Mouse (Mus musculus): ENCODE measurements around the gene Socs4. TPM values are rescaled to one million over a fixed set of nuclear protein-coding genes. Genes with fewer than 3 reads are reported as not detected.

Socs4 gene
- polyA plus RNA-seq, 1 experiment from 2014 or later, result 5.7 TPM

- H3K4me1 ChIP-seq (ENCODE audit: control insufficient read depth, insufficient read depth, low read length), result no peaks in the 10 kb centered on the region
Measured at GRCm38 (mm10) chr14:47340231-47340925, 63.6 kb downstream of the Socs4 start.

GRCm38 (mm10) chr14:47341811-47342291, 65.1 kb downstream of the Socs4 start:
- H3K9ac ChIP-seq (ENCODE audit: low read depth, low read length), result no peak overlapping the region
- H3K27me3 ChIP-seq (ENCODE audit: control insufficient read depth, insufficient read depth, low read length), result no peaks in the 10 kb centered on the region
- no peaks in the 10 kb centered on the region for H3K36me3 ChIP-seq (ENCODE audit: control insufficient read depth, insufficient read depth, low read length)
- H3K4me3 ChIP-seq (ENCODE audit: low read length), result no peak overlapping the region
- ATAC-seq (ENCODE audit: low FRiP score, low TSS enrichment), result no peak
- 81% methylated on average over 4 of the region's 4 CpGs for WGBS
- H3K4me1 ChIP-seq (ENCODE audit: control insufficient read depth, insufficient read depth, low read length), result no peaks in the 10 kb centered on the region
- no peak overlapping the region for H3K27ac ChIP-seq (ENCODE audit: low read depth, low read length)
- no peaks in the 10 kb centered on the region for H3K9me3 ChIP-seq (ENCODE audit: control insufficient read depth, low read length)
- H3K4me2 ChIP-seq (replicated peaks; ENCODE audit: low read depth, low read length), result no peak overlapping the region

More at GRCm38 (mm10) chr14:47340231-47340925, 63.6 kb downstream of the Socs4 start:
- Histone ChIP-seq H3K36me3 (ENCODE audit: control insufficient read depth, insufficient read depth, low read length) (no peaks in the 10 kb centered on the region), H3K9ac (ENCODE audit: low read depth, low read length) (no peak overlapping the region), H3K27me3 (ENCODE audit: control insufficient read depth, insufficient read depth, low read length) (no peaks in the 10 kb centered on the region), H3K4me3 (ENCODE audit: low read length) (no peak overlapping the region), H3K27ac (ENCODE audit: low read depth, low read length) (no peak overlapping the region), H3K4me2 (replicated peaks; ENCODE audit: low read depth, low read length) (no peak overlapping the region), H3K9me3 (ENCODE audit: control insufficient read depth, low read length) (no peaks in the 10 kb centered on the region)
- 89% methylated on average over 10 of the region's 10 CpGs for WGBS
- no peak for ATAC-seq (ENCODE audit: low FRiP score, low TSS enrichment)

Other genes starting within 250 kb of the Socs4 start
- 1.4 and 2.2 TPM in 2 replicates for gene Gch1, start 87.5 kb upstream of the Socs4 start, polyA plus RNA-seq (2014; fragmentation: Nextera tagmentation; extraction: Ambion mirVana)
- gene Wdhd1, start 74 bp upstream of the Socs4 start, polyA plus RNA-seq (2014; fragmentation: Nextera tagmentation; extraction: Ambion mirVana), result 26.0 and 44.3 TPM in 2 replicates
- 57.5 and 104 TPM in 2 replicates for gene Mapk1ip1l, start 21.3 kb downstream of the Socs4 start, polyA plus RNA-seq (2014; fragmentation: Nextera tagmentation; extraction: Ambion mirVana)
- 11.2 and 12.0 TPM in 2 replicates for gene Lgals3, start 90.8 kb downstream of the Socs4 start, polyA plus RNA-seq (2014; fragmentation: Nextera tagmentation; extraction: Ambion mirVana)
- gene Dlgap5, start 141.5 kb downstream of the Socs4 start, polyA plus RNA-seq (2014; fragmentation: Nextera tagmentation; extraction: Ambion mirVana), result 46.8 and 63.8 TPM in 2 replicates
- gene Fbxo34, start 173.5 kb downstream of the Socs4 start, polyA plus RNA-seq (2014; fragmentation: Nextera tagmentation; extraction: Ambion mirVana), result 13.8 and 25.8 TPM in 2 replicates

Data from kidney, embryonic 14.5 days (tissue).